Mouse (Mus musculus) olfactory bulb, adult 2 months (tissue): ENCODE results near the gene Vps54. TPM values are rescaled to one million over a fixed set of nuclear protein-coding genes. Genes with fewer than 3 reads are reported as not detected.
A peak's percentile ranks its signal among the peaks of the same experiment; 100 is the strongest.
"Not testable (repeated sequence)": the region's sequence is repeated elsewhere in the genome, so short reads cannot be mapped to it uniquely, and the experiment has no call there.

Experiments used
- H3K27ac ChIP-seq: fragments of 200-500 bp; 2 replicates; pipeline ENCODE4 v1.5.1; 2012; ENCODE audit warnings: low read depth, low read length; ENCODE audit not compliant: insufficient read depth
- H3K4me1 ChIP-seq: fragments of 200-500 bp; 2 replicates; pipeline ENCODE4 v1.6.1; 2012; ENCODE audit warnings: low read length; ENCODE audit not compliant: control insufficient read depth, insufficient read depth
- H3K4me3 ChIP-seq: fragments of 200-500 bp; 2 replicates; pipeline ENCODE4 v1.5.1; 2012; ENCODE audit warnings: mild to moderate bottlenecking, low read depth, low read length, moderate library complexity; ENCODE audit not compliant: insufficient read depth
- CTCF ChIP-seq: fragments of 200-500 bp; IDR thresholded peaks from 2 replicates; pipeline ENCODE4 v1.5.1; 2012; ENCODE audit warnings: low read depth, mild to moderate bottlenecking, low read length, moderate library complexity; ENCODE audit not compliant: insufficient read depth
- POLR2A ChIP-seq: fragments of 200-500 bp; IDR thresholded peaks from 2 replicates; pipeline ENCODE4 v1.6.1; 2012; ENCODE audit warnings: mild to moderate bottlenecking, low read depth, low read length, moderate library complexity; ENCODE audit not compliant: insufficient read depth
- WGBS: fragments of 180-500 bp; shearing (Covaris S2); methylation state at CpG from one replicate; pipeline ENCODE4 v1.1.7; 2018; 5-methylcytosine and 5-hydroxymethylcytosine counted together
- polyA plus RNA-seq: library from polyadenylated mRNA; stranded (reverse); fragments of >200 nt; gene quantifications from 2 replicates; pipeline ENCODE4 v1.2.4, GENCODE M21; 2012; ENCODE audit warnings: low replicate concordance; ENCODE audit not compliant: missing spikeins, insufficient read depth, insufficient read length

Vps54 gene
- polyA plus RNA-seq, 1 experiment: not detected

- no peak for TF ChIP-seq CTCF
- TF ChIP-seq POLR2A: no peak
- no peaks in the 10 kb centered on the region for H3K4me1 ChIP-seq
- no peak overlapping the region for H3K27ac ChIP-seq
- WGBS: 84% methylated on average over 3 of the region's 3 CpGs
- H3K4me3 ChIP-seq: no peak overlapping the region
These were observed 47.3 kb downstream of the Vps54 start for GRCm38 (mm10) chr11:21286391-21286790.

- WGBS: 93% methylated on average over 2 of the region's 2 CpGs
- not testable (repeated sequence) for H3K4me1 ChIP-seq, H3K4me3 ChIP-seq, H3K27ac ChIP-seq
These were observed 49.1 kb downstream of the Vps54 start for GRCm38 (mm10) chr11:21288153-21288552.

GRCm38 (mm10) chr11:21295486-21295885, 56.4 kb downstream of the Vps54 start:
- TF ChIP-seq CTCF (no peak), POLR2A (no peak)
- 79% methylated on average over 5 of the region's 5 CpGs for WGBS

GRCm38 (mm10) chr11:21303619-21304018, 64.5 kb downstream of the Vps54 start:
- WGBS: 55% methylated on average over 3 of the region's 3 CpGs
- H3K4me1 ChIP-seq: no peaks in the 10 kb centered on the region
- H3K27ac ChIP-seq: no peak overlapping the region
- TF ChIP-seq CTCF (no peak), POLR2A (no peak)
- H3K4me3 ChIP-seq: no peak overlapping the region

More at GRCm38 (mm10) chr11:21295486-21295885, 56.4 kb downstream of the Vps54 start:
- Histone ChIP-seq H3K27ac (no peak overlapping the region), H3K4me3 (no peak overlapping the region), H3K4me1 (no peaks in the 10 kb centered on the region)

- Histone ChIP-seq H3K27ac (no peak overlapping the region), H3K4me1 (no peaks in the 10 kb centered on the region), H3K4me3 (no peak overlapping the region)
- 89% methylated on average over 5 of the region's 5 CpGs for WGBS
- TF ChIP-seq CTCF: no peak
These were observed 68.1 kb downstream of the Vps54 start for GRCm38 (mm10) chr11:21307078-21307668.

GRCm38 (mm10) chr11:21308119-21308518, 69.0 kb downstream of the Vps54 start:
- TF ChIP-seq POLR2A: no peak
- TF ChIP-seq CTCF: peak; percentile 23; the same call in 1 of the 2 replicates
- Histone ChIP-seq H3K4me1 (no peaks in the 10 kb centered on the region), H3K4me3 (no peak overlapping the region), H3K27ac (no peak overlapping the region)
- WGBS: 79% methylated on average over 5 of the region's 5 CpGs

- H3K27ac ChIP-seq: no peak overlapping the region
- no peaks in the 10 kb centered on the region for H3K4me1 ChIP-seq
- no peak overlapping the region for H3K4me3 ChIP-seq
- TF ChIP-seq CTCF: no peak
- WGBS: 23% methylated on average over 6 of the region's 6 CpGs
These were observed 70.4 kb downstream of the Vps54 start for GRCm38 (mm10) chr11:21309516-21309915.

- H3K4me3 ChIP-seq: no peak overlapping the region
- H3K4me1 ChIP-seq: no peaks in the 10 kb centered on the region
- WGBS: 88% methylated on average over 9 of the region's 9 CpGs
- TF ChIP-seq POLR2A (no peak), CTCF (no peak)
- no peak overlapping the region for H3K27ac ChIP-seq
These were observed 75.0 kb downstream of the Vps54 start for GRCm38 (mm10) chr11:21313922-21314657.

GRCm38 (mm10) chr11:21321577-21321976, 82.5 kb downstream of the Vps54 start:
- 84% methylated on average over 3 of the region's 3 CpGs for WGBS
- Histone ChIP-seq H3K4me1 (no peaks in the 10 kb centered on the region), H3K4me3 (no peak overlapping the region), H3K27ac (no peak overlapping the region)
- no peak for TF ChIP-seq CTCF
- TF ChIP-seq POLR2A: no peak

GRCm38 (mm10) chr11:21322349-21322748, 83.3 kb downstream of the Vps54 start:
- WGBS: 82% methylated on average over 3 of the region's 3 CpGs
- H3K4me3 ChIP-seq: no peak overlapping the region
- no peaks in the 10 kb centered on the region for H3K4me1 ChIP-seq
- TF ChIP-seq CTCF: no peak
- TF ChIP-seq POLR2A: no peak
- H3K27ac ChIP-seq: no peak overlapping the region
